Mouse (Mus musculus) gastrocnemius, postnatal 4 days (tissue): ENCODE results near the gene Flt1. TPM values are rescaled to one million over a fixed set of nuclear protein-coding genes. Genes with fewer than 3 reads are reported as not detected.

Experiments used
- DNase-seq, 2 experiments: peaks; one replicate each; pipeline ENCODE4 v3.0.0; 2021 to 2022; ENCODE audit warnings: low spot score in 2 of 2, mixed read lengths in 2 of 2
- total RNA-seq, 2 experiments: library from RNA; stranded (reverse); gene quantifications; 2 replicates each; pipeline ENCODE4 v1.2.3; 2021

The Flt1 gene
- total RNA-seq, 2 experiments from 2014 or later = 17.5 to 18.2 TPM

DNA sequence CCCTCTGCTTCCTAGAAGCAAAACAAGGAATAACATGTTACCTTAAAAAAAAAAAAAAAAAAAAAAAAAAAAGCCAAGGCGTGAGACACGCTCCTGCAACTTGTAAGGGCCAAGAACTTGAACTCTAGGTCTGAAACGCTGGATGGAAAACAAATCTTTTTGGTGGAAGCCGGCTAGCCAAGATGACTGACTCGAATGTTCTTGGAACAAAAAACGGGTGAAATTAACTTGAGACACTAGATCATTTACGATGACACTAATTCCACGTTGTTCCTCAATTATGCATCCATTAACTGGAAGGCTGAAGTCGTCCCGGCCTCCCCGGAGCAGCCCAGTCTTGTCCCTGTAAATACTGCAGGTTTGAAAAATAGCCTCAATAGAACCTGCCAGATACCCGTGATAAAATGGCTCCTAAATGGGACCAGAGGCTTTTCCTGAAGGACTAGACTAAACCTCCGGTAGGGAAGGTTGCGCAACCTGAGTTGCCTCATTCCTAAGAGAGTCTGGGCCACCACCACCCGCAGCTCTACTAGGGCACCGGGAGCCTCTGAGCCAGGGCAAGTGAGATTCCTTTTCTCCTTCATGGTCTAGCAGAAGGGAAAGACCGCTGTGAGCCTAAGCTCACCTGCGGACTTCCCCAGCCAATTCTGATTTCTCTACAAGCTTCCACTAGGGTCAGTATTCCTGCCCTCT lies 1.0 kb upstream of the Flt1 start:
- DNase-seq = no peak

DNA sequence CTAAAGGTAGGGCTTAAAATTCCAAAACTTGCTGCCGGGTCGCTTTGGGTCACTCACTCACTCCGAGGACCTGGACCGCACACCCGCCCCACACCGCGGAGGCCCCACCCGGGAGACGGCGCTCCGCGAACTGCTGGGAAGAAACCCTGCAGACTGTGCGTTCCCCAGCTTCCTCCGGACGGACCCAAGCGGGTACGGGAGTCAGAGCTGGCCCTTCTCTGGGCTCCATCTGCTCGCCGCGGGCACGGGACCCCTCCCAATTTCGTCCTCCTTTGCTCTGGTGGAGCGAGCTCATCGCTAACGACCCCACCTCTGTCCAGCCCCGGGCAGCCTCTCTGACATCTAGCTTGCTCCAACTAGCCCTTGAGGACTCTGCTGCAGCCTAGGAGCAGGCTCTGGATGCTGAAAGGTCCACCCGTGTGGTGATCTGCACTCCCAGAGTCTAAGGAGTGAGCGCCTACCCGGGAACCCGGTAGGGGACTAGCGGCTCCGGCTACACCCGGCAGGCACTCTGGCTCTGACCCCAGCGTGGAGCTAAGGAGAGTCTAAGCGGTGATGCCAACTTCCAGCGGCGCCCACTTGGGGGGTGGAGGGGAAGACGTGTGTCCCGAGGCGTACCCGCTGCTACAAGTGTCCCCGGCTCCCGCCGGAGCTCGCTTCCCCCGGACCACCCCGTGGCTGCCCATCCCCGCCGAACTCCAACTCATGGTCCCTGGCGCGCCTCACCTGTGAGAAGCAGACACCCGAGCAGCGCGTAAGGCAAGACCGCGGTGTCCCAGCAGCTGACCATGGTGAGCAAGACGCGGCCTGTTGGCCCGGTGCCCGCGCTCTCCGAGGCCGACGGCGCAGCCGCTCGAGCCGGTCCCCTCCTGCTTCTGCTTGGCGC lies 623 bp downstream of the Flt1 start:
- peak; percentile 36 to 68 for DNase-seq

DNA sequence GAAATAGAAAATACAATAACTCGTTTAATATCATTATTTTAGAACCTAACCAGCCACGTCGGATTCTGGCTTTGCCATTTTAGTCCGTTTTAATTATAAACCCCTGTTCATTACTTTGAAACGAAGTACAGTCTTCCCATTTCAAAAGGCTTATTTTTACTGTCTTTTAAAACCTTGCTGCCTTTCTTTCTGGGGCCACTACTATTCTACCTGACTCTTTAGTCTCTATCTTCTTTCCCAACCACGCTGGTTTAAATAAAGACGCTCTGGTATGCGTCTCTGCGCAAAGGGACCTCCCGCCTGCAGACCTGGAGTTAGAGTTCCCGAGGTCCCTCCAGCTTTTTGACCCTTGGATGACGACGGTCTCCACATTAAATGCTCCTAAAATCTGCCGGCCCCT lies 1.4 kb downstream of the Flt1 start:
- no peak for DNase-seq

DNA sequence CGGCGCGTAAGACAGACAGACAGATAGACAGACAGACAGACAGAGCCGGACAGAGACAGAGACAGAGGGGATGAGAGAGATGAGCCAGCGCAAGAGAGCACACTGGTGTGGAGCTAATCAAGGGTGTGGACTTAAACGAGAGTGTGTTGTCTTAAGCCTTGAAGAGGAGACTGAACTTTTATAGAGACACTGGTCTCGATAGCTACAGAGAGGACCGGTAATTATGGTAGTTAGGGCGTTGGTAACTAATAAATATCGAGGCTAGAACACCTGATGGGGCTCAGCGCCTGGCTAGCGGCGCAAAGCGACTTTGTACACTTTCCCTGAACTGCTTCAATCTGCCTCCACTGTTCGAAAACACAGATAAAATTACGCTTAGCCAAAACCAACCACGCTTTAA lies 2.0 kb downstream of the Flt1 start:
- no peak for DNase-seq

DNA sequence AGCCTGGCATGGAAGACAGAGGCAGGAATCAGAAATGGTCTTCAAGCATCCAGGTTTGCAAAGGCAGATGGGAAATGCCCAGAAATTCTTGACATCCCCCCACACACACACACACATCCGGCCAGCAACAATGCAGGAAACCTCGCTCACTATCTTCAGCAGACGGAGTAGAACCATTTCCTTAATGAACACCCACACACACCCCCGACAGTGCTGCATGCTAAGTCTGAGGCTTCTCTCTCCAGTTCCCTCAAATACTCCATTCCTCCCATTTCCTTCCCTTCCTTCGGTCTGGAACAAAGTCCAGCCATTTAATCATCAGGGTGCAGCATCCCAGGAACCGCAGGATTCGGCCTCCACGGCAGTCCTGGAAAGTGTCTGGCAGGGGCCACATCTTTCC lies 4.4 kb downstream of the Flt1 start:
- no peak for DNase-seq

DNA sequence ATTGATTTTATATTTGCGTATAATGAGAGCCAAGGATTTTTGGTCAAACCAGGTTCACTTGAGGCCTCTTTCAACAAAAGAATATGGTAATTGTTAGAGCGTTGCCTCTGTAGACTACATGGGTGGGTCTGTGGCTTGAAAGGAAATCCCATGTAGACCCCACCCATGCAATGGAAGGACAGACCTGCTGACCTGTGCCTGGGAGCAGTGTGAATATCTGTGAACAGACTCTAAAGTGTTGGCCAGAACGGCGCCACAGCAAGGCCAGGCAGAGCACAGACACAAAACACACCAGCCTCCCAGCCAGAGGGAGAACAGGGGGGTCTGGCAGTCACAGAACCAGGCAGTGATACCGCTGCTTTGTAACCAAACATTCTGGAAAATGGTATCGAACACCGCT lies 7.5 kb downstream of the Flt1 start:
- no peak for DNase-seq

DNA sequence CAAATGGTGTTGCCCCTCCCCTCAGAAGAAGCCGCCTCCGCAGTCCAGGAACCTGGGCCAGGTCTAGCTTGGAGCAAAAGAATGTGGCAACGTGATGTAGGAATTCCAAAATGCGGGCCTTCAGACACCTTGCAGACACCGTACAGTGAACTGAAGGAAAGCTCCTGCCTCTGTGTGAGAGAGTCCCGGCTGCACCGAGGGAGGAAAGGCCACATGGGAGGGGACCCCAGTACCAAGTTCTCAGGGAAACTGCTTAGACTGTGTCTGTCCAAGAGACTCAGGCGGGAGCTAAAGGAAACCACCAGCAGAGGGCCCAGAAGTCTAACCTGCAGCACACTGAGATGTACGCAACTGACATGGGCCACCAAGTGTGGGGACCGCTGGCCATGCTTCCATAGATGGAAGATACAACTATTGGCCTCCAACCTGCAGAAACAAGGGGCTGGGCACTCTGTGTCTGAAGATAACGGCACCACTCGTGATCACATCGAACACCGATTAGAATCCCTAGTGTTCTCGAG lies 9.1 kb downstream of the Flt1 start:
- no peak for DNase-seq

DNA sequence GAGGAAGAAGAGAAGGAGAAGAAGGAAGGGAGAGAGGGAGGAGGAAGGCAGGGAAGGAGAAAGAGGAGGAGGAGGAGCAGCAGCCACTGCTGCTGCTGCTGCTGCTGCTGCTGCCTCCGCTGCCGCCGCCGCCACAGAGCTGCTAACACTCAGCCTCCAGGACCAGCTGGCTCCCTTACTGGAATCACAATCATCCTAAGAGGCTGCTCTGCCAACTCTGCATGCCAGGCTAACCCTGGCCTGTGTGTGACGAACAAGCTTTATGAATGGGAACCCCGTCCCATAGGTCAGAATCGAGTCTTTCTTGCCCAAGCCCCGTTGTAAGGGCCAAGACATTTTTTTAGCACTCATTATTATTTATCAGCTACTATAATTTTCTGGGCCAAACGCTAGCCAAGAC lies 9.5 kb downstream of the Flt1 start:
- DNase-seq = no peak

DNA sequence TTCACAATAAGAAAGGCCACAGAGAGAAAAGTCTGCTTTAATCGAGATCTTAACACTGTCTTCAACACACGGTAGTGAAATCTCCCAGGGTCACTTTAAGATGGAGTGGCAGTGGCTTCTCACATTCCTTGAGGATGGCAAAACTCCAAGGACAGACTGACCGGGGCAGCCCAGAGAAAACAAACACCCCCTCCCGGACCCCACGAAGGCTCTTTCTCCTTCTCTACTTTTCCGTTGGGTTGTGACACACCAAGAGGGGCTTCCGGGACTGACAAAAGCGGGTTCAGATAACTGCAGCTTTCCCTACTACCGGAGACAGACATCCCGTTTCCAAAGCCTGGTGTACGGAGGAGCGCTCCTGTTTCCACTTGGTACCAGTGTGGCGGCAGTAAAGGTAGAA lies 10.4 kb downstream of the Flt1 start:
- no peak for DNase-seq

DNA sequence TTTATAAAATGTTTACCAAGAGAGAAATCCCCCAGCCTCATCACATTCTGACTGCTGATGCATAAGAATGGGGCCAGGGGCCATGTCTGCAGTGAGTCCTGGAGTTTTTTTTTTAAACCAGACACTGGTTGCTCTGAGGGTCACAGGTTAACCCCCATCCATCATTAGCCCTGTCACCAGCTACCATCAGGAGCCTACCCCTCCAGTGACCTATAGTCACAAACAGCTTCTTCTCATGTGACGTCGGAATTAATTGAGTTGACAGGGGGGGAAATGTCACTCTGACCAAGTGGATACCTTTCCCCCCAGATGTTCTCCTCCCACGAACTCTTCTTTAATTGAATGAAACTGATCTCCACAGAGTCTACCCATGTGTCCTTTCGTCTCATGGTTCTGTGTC lies 17.3 kb downstream of the Flt1 start:
- DNase-seq = no peak

DNA sequence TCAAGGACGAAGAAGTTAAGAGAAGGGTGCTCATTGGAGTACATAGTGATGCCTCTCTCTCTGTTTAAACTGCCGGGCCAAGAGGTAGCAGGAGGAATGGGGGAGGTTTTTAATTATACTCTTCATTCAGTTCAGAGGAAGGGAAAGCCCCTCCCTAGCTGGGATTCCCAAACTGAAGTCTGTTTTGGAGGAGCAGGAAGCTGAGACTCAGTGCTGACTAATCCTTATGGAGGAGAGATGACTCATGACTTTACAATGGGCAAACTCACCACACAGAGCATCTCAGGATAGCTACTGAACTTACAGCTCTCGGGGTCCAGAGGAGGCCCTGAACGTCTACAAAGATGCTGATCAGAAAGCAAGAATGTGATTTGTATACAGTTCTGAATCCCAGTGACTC lies 18.3 kb downstream of the Flt1 start:
- no peak for DNase-seq

DNA sequence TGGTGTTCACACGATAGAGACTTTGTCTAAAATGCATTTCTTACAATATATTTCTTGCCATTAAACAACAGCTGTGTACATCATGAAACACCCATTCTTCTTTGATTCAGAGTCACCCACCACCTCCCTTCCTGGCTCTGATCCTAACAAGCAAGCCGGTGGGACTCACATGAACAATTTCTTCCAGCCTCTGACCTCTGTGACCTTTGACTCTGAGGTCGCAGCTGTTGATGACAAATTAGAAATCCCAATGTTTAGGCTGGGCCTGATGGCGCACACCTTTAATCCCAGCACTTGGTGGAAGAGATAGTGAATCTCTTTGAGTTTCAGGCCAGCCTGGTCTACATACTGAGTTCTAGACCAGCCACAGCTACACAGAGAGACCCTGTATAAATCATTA lies 20.9 kb downstream of the Flt1 start:
- no peak for DNase-seq

DNA sequence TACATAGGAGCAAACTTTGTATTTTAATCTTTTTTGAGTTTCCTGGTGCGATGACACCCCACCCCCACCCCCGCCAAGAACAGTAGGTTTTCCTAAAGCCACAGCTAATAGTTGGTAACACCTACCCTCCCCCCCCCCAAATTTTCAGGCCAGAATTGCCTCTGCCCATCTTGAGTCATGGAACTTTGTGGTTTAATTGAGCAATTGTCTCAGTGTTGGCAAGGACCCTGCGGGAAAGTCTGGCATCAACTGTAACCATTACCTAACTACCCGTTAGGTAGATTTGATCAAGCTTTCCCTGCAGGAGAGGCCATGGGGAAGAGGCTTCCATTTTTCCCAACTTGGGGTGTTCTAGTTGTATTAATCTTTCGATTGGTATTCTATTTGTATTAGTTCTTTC lies 23.4 kb downstream of the Flt1 start:
- no peak for DNase-seq

DNA sequence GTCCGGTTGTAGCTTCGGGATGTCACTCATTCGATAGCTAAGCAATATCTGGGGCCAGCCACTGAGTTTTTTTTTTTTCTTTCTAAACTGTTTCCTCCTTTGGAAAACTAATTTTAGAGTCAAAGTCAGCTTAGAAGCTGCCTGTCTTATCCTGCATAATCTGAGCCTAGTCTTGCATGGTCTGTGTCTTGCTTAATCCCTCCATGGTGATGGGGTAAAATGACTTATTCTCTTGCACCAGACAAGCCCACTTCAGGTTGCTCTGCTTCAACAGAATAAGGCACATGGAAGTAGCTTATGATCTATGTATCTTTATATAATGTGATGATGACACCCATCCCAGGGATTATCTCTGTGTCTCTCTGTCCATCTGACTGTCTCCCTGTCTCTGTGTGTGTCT lies 24.8 kb downstream of the Flt1 start:
- DNase-seq = no peak

DNA sequence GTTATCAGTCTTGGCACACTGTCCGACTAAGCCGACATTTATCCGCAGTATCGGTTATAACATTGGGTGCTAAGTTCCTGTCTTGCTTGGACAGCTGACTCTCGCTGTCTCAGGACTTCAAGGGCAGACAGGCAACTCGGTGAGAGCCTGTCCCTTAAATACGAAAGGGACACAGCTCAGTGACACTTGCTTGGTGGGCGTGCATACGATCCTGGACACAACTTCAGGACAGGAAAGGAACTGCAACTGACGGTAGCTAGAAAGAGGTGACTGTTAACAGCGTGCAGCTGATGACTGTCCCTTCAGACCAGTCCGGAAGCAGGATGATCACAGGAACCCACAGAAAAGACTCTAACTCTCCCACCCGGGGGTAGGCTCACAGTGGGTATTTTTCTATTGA lies 27.8 kb downstream of the Flt1 start:
- DNase-seq = no peak

DNA sequence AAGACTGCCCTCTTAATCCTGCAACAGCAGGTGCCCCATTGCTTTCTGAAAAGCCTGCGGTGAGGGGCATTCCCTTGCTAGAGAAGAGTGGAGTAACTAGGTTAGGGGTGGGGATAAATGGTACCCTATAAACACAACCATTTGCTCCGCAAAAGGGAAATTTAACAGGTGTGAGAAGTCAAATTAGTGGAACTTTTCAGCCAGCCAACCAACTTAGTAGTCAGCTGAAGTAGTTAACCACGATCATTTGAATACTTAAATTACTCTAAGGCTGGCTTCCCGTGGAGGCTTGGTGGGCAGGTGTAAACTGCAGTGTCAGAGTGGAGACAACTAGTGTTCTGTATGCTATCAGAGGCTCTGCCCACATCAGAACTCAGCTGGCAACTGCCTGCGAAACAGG lies 28.6 kb downstream of the Flt1 start:
- DNase-seq = no peak

DNA sequence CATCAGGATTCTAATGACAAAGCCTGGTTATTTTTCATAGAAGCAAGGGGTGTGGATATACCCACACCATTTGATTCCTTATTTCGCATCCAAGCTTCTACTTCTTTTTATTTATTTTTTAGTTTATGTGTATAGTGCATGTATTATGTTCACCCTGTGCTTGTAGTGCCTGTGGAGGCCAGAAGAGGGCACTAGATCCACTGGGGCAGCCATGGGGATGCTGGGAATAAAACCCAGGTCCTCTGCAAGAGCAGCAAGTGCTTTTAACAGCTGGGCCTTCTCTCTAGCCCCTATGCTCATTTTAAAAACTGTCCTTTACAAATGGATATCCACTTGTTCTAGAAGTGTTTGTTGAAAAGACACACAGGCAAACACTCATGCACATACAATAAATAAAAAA lies 33.2 kb downstream of the Flt1 start:
- no peak for DNase-seq

DNA sequence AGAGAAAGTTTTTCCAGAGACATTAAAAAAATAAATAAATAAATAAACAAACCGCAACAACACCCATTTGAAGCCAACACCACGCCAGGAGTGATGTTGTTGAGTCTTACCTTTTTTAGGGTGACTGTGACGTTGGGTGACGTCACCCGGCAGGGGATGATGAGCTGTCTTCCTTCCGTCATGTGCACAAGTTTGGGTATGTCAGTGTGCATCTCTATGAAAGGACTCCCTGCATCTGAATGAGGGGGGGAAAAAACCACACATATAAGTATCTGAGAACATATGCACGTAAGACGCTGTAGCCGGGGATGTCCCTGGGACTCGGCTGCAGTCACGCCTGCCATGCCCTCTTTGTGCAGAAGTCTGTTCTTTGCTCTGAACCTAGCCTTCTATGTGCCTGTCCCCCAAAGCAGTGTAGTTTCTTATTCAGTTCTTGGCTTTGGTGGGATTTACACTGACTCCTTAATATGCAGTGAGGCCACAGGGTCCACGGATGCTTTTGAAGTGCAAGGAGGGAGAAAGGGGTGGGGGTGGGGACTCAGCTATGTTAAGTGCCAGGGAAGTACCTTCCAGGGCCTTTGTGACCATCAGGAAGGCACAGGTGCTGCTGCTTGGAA lies 42.0 kb downstream of the Flt1 start:
- no peak for DNase-seq

DNA sequence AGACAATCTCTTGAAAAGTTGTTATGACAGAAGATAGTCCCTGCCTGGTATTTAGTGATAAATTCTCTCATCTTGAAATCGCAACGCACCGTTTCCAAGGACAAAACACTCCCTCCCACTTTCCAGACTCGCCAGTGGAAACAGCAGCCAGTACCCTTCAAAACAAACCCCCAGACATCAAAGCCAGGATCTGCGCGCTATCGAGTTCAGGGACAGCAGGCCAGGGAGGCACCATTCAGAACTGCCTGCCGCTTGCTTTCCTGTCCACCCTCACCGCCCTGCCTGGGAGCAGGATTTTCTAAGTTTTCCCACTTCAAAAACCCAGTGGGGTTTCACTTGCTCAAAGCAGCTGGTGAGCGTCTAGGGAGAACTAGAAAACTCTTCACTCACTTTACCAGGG lies 44.6 kb downstream of the Flt1 start:
- DNase-seq = no peak

DNA sequence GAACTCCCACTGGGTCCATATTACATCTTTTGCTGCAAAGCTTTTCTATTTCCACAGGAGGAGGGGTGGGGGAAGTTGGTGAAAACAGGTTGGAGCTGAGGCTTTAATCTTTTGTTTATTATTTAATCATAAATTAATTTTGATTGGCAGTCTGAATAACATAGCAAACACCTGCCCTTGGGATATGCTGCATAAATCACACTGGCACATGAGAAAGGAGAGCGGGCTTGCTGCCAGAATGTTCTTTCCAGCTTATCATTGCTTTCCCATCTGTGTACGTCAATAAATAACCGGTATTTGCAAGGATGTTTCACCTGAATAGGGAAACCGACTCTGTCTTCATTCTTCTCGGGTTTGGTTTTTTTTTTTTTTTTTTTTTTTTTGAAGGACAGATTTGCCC lies 45.1 kb downstream of the Flt1 start:
- no peak for DNase-seq

DNA sequence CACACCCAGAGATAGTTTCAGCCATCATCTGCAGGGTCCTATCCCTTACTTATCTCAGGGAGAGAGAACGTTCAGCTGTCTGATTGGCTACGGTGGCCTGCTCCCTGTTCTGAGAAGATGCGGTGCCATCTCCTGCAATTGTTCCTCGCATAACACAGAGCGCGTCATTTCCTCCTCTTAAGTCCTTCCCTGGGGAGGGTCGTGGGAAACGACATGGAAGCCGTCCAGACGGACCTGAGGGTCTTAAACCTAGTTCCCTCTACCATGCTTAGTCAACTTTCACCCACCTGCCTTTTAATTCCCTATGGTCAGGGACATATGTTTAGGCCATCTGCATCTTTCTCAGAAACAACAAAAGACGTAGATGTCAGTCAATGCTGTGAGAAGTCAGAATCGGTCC lies 46.5 kb downstream of the Flt1 start:
- DNase-seq = no peak

DNA sequence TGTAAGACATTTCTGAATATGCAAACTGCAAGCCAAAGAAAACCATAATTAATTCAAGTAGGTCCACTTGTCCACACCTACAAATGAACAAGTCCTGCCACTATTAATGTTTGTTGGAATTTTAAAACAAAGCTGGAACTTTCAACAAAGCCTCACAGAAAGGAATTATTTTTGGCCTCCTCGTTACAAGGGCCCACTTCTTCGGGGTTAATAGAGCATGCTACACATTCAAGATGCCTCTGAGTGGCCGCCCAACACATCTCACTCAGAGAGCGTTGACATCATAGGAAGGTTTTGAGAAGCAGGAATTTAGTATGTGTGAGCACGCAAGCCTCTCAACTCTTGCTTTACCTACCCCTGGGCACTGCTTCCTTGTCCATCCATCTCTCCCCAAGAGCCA lies 50.0 kb downstream of the Flt1 start:
- DNase-seq = no peak
